In the genomic region with DNA sequence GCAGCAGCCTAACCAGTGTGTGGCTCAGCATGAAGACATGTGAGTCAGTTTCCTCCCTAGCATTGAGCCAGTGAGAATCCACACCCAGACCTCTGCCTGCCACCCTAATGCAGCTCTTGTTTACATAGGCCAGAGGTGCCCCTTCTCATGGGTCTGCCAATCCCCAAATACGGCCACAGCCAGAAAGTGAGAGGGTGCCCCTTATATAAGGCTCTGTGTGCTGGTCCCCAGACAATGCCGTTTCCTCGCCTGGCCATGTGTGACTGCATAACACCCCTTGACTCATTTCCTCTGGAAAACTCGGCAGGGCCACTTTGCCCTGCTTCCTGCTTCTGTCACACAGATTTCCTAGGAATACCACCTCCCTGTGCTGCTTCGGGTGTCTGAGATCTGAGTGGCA, we compare ENCODE assay signal across 9 mouse cellular contexts.
DNase-seq lines count a peak whose midpoint lies in the region; ATAC-seq and TF ChIP-seq lines count a peak whose summit lies in the region.
"Had no signal": no experiment of that assay in that cellular context is flagged by ENCODE, and none has a peak within 500 bp of the region (broad histone marks: within the 10 kb centered on the region; RNA-seq: fewer than 3 reads in every experiment).

No protein-coding gene starts in this region.

- 56% methylated on average over 5 of the region's 5 CpGs for WGBS in midbrain, embryonic 11.5 days
- 56% methylated on average over 5 of the region's 5 CpGs for WGBS in midbrain, embryonic 13.5 days

- H3ac ChIP-seq in myocyte (ENCODE audit: control insufficient read depth, insufficient read length), result no peak overlapping the region

- H3K4me1 ChIP-seq in midbrain, embryonic 11.5 days (ENCODE audit: control insufficient read depth, insufficient read depth, low read length), result no peaks in the 10 kb centered on the region
- H3K4me1 ChIP-seq in midbrain, embryonic 13.5 days (replicated peaks), result no peaks in the 10 kb centered on the region

- H3K27me3 ChIP-seq in midbrain, embryonic 11.5 days (ENCODE audit: control insufficient read depth, insufficient read depth, low read length), result no peaks in the 10 kb centered on the region
- no peaks in the 10 kb centered on the region for H3K27me3 ChIP-seq in midbrain, embryonic 13.5 days
- H3K27me3 ChIP-seq in myocyte (ENCODE audit: control insufficient read depth, insufficient read depth, insufficient read length), result no peaks in the 10 kb centered on the region
- H3K27me3 ChIP-seq: lung, embryonic 15.5 days had no signal

- no peak overlapping the region for H3K4me2 ChIP-seq in midbrain, embryonic 11.5 days
- H3K4me2 ChIP-seq in midbrain, embryonic 13.5 days (replicated peaks), result no peak overlapping the region
- H3K4me2 ChIP-seq in myocyte (ENCODE audit: low read depth), result peak overlapping the region; percentile 51
- H3K4me2 ChIP-seq: lung, embryonic 15.5 days had no signal

- TF ChIP-seq POLR2A in myocyte (IDR thresholded peaks at IDR 0.05; ENCODE audit: insufficient read length, low read depth), result no peak

- no peak for ATAC-seq in midbrain, embryonic 11.5 days (ENCODE audit: low FRiP score)
- no peak for ATAC-seq in midbrain, embryonic 13.5 days

- DNase-seq in midbrain, embryonic 11.5 days (ENCODE audit: low spot score, missing footprints), result peak; percentile 73
- peak; percentile 33 to 48 for DNase-seq in heart, adult 9 months (ENCODE audit: low spot score in 2 of 2)
- peak; percentile 49 for DNase-seq in kidney, postnatal 10 days
- DNase-seq in spleen, postnatal 10 days (ENCODE audit: low spot score in 2 of 2), result no peak
- DNase-seq in layer of hippocampus, adult 18-20 months (ENCODE audit: low spot score in 2 of 2), result no peak
- no peak for DNase-seq in right cerebral cortex, postnatal 36 days (ENCODE audit: low spot score in 2 of 2)

- no peak overlapping the region for H3K4me3 ChIP-seq in midbrain, embryonic 11.5 days (ENCODE audit: low read depth, low read length)
- H3K4me3 ChIP-seq in midbrain, embryonic 13.5 days (replicated peaks), result no peak overlapping the region
- H3K4me3 ChIP-seq in myocyte, result no peak overlapping the region
- H3K4me3 ChIP-seq: lung, embryonic 15.5 days had no signal

- no peaks in the 10 kb centered on the region for H3K36me3 ChIP-seq in midbrain, embryonic 11.5 days (ENCODE audit: control insufficient read depth, insufficient read depth, low read length)
- H3K36me3 ChIP-seq in midbrain, embryonic 13.5 days, result no peaks in the 10 kb centered on the region
- peaks cover 9% of the 10 kb centered on the region for H3K36me3 ChIP-seq in myocyte (ENCODE audit: control insufficient read depth, insufficient read depth)
- H3K36me3 ChIP-seq: lung, embryonic 15.5 days had no signal

- no peak overlapping the region for H3K9ac ChIP-seq in midbrain, embryonic 11.5 days (ENCODE audit: low read length)
- no peak overlapping the region for H3K9ac ChIP-seq in midbrain, embryonic 13.5 days (replicated peaks)
- H3K9ac ChIP-seq: lung, embryonic 15.5 days had no signal

- H3K9me3 ChIP-seq in midbrain, embryonic 11.5 days (ENCODE audit: control insufficient read depth, low read length), result no peaks in the 10 kb centered on the region
- H3K9me3 ChIP-seq in midbrain, embryonic 13.5 days, result no peaks in the 10 kb centered on the region
- H3K9me3 ChIP-seq: lung, embryonic 15.5 days had no signal

- no peak overlapping the region for H3K27ac ChIP-seq in midbrain, embryonic 11.5 days (ENCODE audit: low read depth, low read length)
- H3K27ac ChIP-seq in midbrain, embryonic 13.5 days, result no peak overlapping the region
- H3K27ac ChIP-seq: lung, embryonic 15.5 days had no signal

- peaks cover 64% of the 10 kb centered on the region for H3K79me2 ChIP-seq in myocyte (ENCODE audit: control insufficient read depth, insufficient read depth)

TF ChIP-seq in myocyte, 11 proteins besides CTCF, POLR2A, EP300 and RAD21:
- no peak for TF ChIP-seq MAX (IDR thresholded peaks at IDR 0.05; ENCODE audit: low read depth)
- TF ChIP-seq E2F4 (IDR thresholded peaks at IDR 0.05; ENCODE audit: insufficient read depth), result no peak
- no peak for TF ChIP-seq REST (IDR thresholded peaks at IDR 0.05; ENCODE audit: insufficient read depth, insufficient read length)

Comparison
In these comparisons a context has a peak if more than half of its experiments do, and no peak if none do; other contexts are left out.
1. DNase-seq: peak in midbrain, embryonic 11.5 days (single experiment), heart, adult 9 months (2 of 2) and kidney, postnatal 10 days (single experiment); none in spleen, postnatal 10 days (0 of 2), layer of hippocampus, adult 18-20 months (0 of 2) and right cerebral cortex, postnatal 36 days (0 of 2).